Mouse (Mus musculus): Measurements from ENCODE around the gene Tnfsf11.
A peak's percentile ranks its signal among the peaks of the same experiment; 100 is the strongest.

The Tnfsf11 gene

DNA sequence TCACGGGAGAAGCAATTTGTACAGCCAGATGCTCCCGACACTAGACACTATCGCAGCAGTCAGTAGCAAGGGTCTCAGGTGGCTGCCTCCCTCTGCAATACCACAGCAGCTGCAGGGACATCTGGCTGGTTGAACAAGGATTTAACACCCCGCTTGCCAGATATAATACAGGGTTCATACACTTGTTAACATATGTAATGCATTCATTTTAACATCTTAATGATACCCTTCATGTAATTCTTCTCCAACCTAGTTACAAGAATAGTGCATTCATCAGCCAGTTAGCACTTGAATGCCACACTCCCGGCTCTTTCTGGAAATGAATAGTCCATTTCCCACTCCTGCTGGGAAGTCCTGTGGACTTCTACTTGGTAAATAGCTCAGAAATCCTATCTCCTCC is 18.9 kb downstream of the Tnfsf11 start:
- no peak for DNase-seq (ENCODE audit: low read depth in 1 of 2, low spot score in 2 of 2)

DNA sequence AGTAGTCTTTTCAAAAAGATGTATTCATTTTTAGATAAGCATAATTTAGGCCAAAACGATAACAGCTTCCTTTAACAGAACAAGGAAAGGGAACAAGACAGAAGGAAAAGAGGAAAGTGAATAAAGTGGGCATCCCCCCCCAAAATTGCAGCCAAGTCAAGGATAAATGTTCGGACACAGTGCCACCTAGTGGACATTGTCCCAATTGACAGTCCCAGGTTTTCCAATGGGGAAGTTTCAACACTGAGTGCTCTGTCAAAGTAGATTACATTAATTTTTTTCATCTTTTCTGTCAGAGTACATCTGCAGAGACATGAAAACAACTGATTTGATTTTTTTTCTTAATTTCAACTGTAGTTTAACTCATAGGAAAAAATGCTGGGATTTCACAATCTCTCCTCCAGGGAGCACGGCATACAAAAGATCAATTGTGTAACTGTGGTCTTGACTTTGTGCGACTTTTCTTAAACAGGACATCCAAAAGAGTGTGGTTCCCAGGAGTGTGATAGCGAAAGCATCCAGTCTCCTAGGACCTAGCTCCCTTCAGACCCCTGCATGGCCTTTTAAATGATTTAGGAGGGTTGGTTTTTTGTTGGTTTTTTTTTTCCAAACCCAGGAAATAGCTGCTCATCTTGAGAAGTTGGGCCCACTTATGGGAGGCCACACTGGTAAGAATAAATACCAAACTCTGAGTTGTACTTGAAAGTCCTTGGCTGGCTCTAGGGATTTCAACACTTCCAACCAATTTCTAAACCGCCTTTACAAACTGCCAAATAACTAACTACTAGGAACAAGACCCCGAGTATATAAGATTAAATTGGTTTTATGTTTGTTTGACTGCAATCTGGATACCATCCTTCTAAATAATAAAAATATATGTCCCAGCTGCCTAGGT is 19.7 kb downstream of the Tnfsf11 start:
- DNase-seq (ENCODE audit: low read depth in 1 of 2, low spot score in 2 of 2): no peak

DNA sequence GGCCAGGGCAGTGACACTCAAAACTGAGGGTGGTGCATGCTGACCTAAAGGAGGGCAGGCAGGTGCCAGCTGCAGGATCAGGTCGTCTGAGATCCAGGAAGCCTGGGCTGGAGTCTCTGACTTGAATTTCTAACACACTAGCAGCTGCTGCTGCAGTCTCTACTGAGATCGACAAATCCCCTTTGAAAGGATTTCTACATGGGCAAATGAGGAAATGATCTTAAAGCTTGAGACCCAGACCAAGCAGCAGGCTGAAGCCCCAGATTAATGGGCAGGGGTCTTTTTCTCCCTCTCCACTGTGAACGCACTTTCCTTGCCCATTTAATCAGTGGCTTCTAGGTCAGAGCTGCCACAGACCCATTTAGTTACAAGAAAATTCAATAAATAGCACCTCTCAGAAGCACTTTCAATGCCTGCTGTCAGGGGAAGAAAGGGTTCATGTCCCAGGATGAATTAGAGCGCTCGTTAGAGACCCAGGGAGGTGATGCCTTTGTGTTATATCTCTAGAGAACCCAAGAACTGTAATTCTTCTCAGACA is 21.8 kb downstream of the Tnfsf11 start:
- no peak for DNase-seq (ENCODE audit: low read depth in 1 of 2, low spot score in 2 of 2)

DNA sequence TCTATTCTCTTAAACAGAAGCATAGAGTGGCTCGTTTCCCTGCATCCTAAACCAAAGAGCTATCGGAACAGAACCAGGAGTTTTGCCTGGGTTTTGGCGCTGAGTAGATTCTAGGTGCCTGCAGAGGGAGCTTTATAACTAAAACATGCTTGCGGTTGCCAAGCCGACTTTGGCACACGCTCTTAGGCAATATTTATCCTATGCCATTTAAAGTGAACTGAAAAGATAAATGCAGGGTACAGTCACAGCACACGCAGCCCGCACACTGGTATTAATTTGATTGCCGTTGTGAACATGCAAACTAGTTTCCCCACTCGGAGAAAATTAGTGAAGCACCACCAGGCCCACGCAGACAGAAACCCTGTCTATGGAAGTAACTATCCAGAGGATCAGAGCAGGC is 25.4 kb downstream of the Tnfsf11 start:
- no peak for DNase-seq (ENCODE audit: low read depth in 1 of 2, low spot score in 2 of 2)

DNA sequence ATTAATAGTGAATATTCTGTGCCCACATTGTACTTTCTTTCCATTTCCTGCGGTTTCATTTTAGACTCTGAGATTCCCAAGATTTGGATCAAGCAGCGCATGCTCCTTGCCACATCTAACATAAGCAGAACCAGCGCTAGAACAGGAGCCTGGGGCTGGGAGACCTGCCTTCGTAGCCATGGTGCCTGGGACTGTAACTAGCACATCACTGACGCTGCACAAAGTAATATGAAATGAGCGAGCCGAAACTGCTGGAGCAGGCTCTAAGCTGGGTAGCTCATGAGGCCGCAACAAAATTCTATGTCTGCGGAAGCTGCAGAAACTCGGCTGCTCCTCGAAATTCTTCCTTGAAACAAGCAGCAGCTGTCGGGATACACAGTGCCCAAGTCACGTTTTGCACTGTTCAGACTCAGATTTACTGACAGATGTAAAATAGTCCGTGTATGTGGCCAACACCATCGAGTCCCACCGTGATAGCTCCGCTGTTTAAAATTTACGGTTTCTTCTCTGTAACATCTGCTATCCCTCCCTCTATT is 31.4 kb downstream of the Tnfsf11 start:
- DNase-seq (ENCODE audit: low read depth in 1 of 2, low spot score in 2 of 2): no peak

DNA sequence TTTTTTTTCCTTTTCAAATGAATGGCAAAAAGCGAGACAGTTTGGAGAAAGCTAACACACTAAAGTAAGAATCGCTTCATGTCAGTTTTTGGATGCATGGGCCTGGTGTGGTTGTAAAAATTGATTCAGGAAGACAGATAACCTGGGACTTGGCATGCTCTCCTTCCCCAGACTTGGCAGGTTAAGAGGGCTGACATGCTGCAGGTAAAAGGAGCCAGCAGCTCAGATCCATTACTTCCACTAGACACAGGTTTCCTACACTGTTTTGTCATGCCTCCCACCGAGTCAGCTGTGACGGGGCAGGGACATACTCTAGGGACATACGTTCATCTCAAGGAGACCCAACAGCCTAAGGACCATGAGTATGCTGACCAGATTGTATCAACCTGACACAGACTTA is 33.0 kb downstream of the Tnfsf11 start:
- DNase-seq (ENCODE audit: low read depth in 1 of 2, low spot score in 2 of 2): no peak

DNA sequence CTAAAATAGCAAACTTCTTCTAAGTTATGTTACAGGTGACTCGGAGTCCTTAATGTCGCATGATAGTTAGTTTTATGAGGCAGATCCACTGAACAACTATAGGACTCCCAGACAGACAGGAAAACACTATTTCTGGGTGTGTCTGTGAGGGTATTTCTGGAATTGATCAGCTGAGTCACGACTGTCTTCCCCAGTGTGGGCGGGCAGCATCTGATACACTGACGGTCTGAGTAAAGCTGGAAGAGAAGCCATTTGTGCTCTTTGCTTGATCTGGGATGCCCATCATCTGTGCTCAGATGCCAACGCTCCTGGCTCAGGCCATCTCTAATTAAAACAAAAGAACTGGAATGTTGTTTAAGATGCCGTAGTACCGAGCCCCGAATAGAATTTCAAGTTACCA is 33.7 kb downstream of the Tnfsf11 start:
- DNase-seq (ENCODE audit: low read depth in 1 of 2, low spot score in 2 of 2): no peak

DNA sequence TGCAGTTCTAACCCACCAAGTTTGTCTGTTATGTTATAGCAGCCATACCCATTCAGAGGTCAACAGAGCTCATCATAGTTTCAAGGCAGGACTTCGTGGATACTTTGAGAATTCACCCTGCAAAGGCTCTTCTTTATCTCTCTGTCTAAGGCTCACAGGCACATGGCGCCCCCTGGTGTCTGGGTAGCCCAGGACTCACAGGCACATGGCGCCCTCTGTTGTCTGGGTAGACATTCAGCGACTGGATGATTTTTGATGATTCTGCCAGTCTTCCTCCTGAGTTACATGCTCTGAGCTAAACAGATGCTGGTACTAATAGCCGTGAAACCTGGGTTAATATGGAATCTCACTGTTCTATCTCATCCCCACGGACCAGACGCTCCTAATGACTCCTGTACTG is 34.3 kb downstream of the Tnfsf11 start:
- peak in 1 of 2 experiments; percentile 8 for DNase-seq (ENCODE audit: low read depth in 1 of 2, low spot score in 2 of 2)

DNA sequence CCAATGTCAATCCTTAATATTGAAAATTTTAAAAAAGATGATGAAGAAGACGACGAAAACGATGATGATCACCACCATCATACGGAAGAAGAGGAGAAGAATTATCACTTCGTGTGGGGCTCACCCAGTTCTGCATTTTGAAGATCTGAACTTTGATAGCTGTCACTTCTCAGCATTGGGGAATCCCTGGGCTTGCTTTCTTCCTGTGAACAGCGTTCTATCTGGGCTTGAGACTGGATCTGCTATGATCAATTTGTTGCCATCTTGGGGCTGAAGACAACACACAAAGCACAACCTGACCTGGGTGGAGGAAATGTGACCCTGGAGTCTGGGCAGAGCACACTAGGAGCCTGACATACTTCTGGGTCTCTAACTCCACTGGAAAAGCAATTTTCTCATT is 43.0 kb downstream of the Tnfsf11 start:
- no peak for DNase-seq (ENCODE audit: low read depth in 1 of 2, low spot score in 2 of 2)

DNA sequence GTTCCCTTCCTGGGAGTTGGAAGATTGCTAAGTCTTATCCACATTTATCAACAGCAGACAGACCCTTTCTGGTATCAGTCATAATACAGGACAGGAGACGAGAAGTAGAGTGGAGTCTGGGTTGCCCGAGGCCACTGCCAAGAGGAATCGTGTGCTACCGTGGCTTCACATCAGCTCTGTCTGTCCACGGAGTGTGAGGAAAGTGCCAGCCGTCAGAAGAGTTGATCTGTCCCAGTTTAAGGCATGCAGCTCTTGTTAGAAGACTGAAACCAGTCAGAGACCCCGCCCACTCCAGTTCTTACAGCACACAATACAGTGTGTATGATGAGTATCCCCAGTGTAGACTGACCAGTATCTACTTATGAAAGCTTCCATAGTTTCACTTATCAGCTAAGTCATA is 45.2 kb downstream of the Tnfsf11 start:
- DNase-seq (ENCODE audit: low read depth in 1 of 2, low spot score in 2 of 2): no peak

DNA sequence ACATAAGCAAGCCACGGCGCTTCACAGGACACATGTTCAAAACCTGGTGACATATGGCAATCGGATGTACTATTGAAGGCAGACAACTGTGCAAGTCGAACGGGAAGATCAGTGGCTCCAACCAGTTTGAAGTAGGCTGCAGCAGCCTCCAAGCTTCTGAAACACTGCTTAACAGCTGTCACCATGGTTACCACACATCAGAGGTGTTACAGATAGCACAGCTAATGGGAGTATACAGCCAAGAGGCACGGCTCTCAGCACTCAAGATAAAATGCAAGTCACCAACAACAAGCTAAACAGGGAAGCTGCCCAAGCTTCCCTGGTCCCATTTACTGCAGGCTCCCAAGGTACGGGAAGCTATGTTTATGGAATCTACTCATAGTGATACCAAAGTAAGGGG is 46.6 kb downstream of the Tnfsf11 start:
- DNase-seq (ENCODE audit: low read depth in 1 of 2, low spot score in 2 of 2): no peak

DNA sequence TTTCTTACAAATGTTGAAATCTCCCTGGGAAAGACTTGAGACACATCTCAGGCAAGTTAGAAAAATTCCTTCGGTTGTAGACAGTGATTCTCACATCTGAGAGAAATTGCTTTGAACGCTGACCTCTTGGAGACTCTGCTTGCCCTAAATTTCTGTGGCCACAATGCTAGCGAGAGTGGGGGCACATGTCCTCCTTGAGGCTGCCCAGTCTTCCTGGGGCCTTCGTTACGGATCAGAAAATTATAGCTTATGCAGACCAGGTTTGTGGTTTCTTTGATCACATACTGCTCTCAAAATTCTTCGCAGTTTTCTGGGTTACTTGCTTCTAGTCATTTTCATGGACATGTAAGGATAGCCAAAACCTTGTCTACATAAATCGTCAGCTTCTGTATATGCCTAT is 53.8 kb downstream of the Tnfsf11 start:
- DNase-seq (ENCODE audit: low read depth in 1 of 2, low spot score in 2 of 2): no peak

DNA sequence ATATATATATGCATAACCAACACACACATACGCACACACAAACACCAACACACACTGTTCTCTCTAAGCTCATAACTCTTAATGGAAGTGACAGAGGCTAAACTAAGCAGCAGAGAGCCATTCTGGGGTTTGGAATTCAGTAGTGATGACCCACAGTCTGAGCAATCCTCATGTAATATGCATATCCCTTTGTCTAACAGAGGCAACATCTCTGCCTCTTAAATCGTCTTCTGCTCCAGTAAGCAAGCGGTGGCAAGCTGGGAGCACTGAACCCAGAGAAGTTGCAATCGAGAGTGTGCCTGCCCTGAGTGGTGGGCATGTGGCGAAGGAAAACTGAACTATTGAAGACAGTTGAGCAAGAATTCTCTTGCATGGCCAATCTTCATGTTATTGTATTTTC is 61.2 kb downstream of the Tnfsf11 start:
- DNase-seq (ENCODE audit: low read depth in 1 of 2, low spot score in 2 of 2): no peak

DNA sequence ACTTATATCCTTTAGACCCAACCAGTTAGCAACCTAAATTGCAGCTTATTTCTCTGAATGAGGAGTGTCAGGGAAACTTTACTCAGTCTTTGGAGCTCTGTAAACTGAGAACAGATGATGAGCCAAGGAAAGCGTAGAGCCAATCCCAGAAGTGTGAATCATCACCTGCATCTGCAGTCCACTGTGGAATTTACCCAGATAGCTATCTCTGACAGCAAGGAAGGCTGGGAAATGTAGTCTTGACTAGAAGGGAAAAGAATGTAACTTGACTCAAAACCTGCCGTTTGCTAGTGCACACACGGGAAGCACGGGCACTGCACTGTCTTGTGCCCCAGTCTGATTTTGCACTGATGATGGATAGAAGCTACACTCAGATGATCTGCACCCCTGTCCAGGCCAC is 63.0 kb downstream of the Tnfsf11 start:
- DNase-seq (ENCODE audit: low read depth in 1 of 2, low spot score in 2 of 2): no peak

DNA sequence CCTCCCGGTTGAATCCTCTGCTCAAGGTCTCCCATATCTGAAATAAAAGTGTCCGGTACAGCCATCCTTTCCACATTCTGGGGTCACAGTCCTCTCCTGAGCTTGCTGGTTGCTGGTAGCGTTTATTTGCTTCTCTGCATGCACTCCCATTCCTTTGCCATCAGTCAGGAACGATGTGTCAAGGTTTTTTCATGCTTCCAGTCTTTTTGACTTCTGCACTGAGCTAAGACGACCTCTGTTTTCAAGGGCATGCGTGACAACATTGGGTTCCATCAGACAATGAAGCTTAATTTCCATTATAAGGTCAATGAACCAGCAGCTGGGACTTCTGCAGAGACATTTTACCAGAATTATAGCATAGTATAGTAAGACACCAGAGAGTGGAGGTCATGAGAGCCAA is 68.5 kb downstream of the Tnfsf11 start:
- no peak for DNase-seq (ENCODE audit: low read depth in 1 of 2, low spot score in 2 of 2)

DNA sequence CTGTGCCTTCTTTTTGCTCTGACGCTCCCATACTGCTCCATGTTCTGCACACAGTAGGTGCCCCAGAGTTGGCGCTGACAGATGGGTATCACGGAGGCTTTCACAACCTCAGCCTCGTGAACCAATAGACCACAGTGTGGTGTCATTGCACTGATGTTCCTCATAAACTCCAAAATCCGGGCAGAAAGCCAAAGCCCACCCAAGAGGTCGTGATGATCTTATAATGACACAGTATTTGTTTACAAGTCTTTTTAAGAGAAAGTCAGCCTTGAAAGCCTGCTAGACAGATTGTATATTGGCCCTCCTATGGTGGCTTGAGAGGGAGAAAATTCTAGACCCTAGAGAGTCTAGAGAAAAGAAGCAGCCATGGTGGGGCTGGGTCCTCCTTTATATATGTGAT is 70.6 kb downstream of the Tnfsf11 start:
- no peak for DNase-seq (ENCODE audit: low read depth in 1 of 2, low spot score in 2 of 2)

DNA sequence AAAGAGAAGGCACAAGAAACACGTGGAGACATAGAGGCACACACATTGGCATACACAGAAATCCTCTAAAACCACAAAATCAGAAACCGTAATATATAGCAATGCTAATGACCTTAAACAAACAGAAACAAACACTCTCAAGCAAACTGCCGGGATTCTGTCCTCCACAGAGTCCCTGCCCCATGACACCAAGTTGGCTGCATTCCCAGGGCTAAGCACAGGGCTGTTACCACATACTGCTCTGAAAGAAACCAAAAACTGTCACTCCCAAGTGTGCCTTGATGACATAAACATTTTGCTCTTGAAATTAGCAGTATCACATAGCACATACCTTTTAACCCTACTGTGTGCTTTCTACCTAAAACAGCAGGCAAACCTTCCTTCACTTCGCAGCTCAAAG is 71.7 kb downstream of the Tnfsf11 start:
- DNase-seq (ENCODE audit: low read depth in 1 of 2, low spot score in 2 of 2): no peak

DNA sequence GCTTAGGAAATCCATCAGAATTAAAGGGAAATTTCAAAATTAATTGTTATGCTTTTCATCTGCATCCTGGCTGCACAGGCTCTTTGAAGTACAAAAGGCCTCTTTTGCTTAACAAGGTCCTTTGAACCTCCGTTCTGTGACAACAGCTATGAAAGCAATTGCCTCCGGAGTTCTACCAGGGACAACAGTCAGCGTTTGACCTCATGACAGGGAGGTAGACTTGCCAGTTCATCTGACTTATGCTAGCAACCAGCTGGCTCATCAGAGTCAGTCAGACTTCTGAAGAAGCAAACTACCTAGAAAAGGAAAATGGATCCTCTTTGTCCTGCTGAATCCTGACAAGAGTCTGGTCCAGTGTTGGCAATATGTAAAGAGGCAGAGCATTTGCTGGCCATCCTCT is 72.5 kb downstream of the Tnfsf11 start:
- no peak for DNase-seq (ENCODE audit: low read depth in 1 of 2, low spot score in 2 of 2)

DNA sequence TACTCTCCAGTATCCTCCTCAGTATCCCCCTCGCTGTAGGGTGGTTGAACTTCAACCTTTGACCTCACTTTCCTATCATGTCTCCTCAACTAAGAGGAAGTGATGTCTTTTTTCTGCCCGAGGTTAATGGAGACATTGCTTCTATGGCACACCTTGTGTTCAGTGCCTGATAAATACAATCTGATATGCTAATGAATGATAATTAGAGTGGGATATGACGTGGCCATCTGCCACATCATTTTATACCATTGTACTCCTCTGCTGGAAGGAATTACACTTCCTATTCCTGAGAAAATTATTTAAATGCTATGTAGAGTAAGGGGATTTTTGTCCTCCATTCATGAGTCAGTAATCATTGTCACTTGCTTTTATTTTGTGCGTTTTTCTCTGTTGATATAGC is 78.8 kb downstream of the Tnfsf11 start:
- no peak for DNase-seq (ENCODE audit: low read depth in 1 of 2, low spot score in 2 of 2)

Data from monocyte, adult 2 months (primary cell).